Mouse (Mus musculus): ENCODE measurements around the gene Hdac9. TPM values are rescaled to one million over a fixed set of nuclear protein-coding genes. Genes with fewer than 3 reads are reported as not detected.

Gene Hdac9
- total and polyA plus RNA-seq, 3 experiments, result 0.03 to 0.19 TPM; not detected in 1

- no peaks in the 10 kb centered on the region for H3K4me1 ChIP-seq (ENCODE audit: control insufficient read depth in 1 of 2, insufficient read depth in 2 of 2, low read length in 2 of 2)
- no peak overlapping the region for H3K27ac ChIP-seq (ENCODE audit: control insufficient read depth, low read depth, low read length)
- TF ChIP-seq ZC3H11A (IDR thresholded peaks at IDR 0.05; ENCODE audit: low read depth, low read length) (no peak), MAX (IDR thresholded peaks at IDR 0.05; ENCODE audit: low read length) (no peak), RCOR1 (IDR thresholded peaks at IDR 0.05; ENCODE audit: low read depth, low read length) (no peak), E2F4 (IDR thresholded peaks at IDR 0.05; ENCODE audit: borderline replicate concordance, low read depth, low read length) (no peak), TAL1 (IDR thresholded peaks at IDR 0.05; ENCODE audit: low read length) (no peak), POLR2AphosphoS2 (IDR thresholded peaks at IDR 0.05; ENCODE audit: low read length) (no peak), ELF1 (IDR thresholded peaks at IDR 0.05; ENCODE audit: low read depth, low read length) (no peak), RAD21 (IDR thresholded peaks at IDR 0.05; ENCODE audit: low read depth, low read length) (no peak), NRF1 (IDR thresholded peaks at IDR 0.05; ENCODE audit: insufficient read depth, low read depth, low read length, poor library complexity, severe bottlenecking) (no peak), MYB (IDR thresholded peaks at IDR 0.05; ENCODE audit: low read depth, low read length) (no peak), MXI1 (IDR thresholded peaks at IDR 0.05; ENCODE audit: low read depth, low read length) (no peak), GABPA (IDR thresholded peaks at IDR 0.05; ENCODE audit: low read depth, low read length) (no peak), MAFK (IDR thresholded peaks at IDR 0.05; ENCODE audit: borderline replicate concordance, low read depth, low read length) (no peak), GATA1 (IDR thresholded peaks at IDR 0.05; ENCODE audit: low read depth, low read length) (no peak), CHD1 (IDR thresholded peaks at IDR 0.05; ENCODE audit: low read depth, low read length) (no peak), POLR2AphosphoS5 (IDR thresholded peaks at IDR 0.05; ENCODE audit: borderline replicate concordance, low read depth, low read length) (no peak), MYC (IDR thresholded peaks at IDR 0.05; ENCODE audit: low read depth, low read length) (no peak)
- H3K27me3 ChIP-seq (ENCODE audit: control insufficient read depth in 1 of 2, insufficient read depth in 2 of 2, low read length in 2 of 2), result no peaks in the 10 kb centered on the region
- no peaks in the 10 kb centered on the region for H3K9me3 ChIP-seq (replicated peaks; ENCODE audit: insufficient read depth, low read length)
- H3K36me3 ChIP-seq (ENCODE audit: control insufficient read depth in 1 of 2, insufficient read depth in 2 of 2, low read length in 2 of 2), result no peaks in the 10 kb centered on the region
- no peak overlapping the region for H3K4me3 ChIP-seq (ENCODE audit: control insufficient read depth in 1 of 2, insufficient read depth in 1 of 2, low read depth in 2 of 2, low read length in 2 of 2)
- no peaks in the 10 kb centered on the region for H3K79me2 ChIP-seq (ENCODE audit: control insufficient read depth, insufficient read depth, low read length, poor library complexity)
- no peak for DNase-seq (ENCODE audit: low read depth, low spot score)
- no peak overlapping the region for H3K9ac ChIP-seq (ENCODE audit: control insufficient read depth, low read depth, low read length, poor library complexity, severe bottlenecking)
These were observed 80.0 kb downstream of the Hdac9 start for GRCm38 (mm10) chr12:34836864-34837263.

- Histone ChIP-seq H3K79me2 (ENCODE audit: control insufficient read depth, insufficient read depth, low read length, poor library complexity) (no peaks in the 10 kb centered on the region), H3K27ac (ENCODE audit: control insufficient read depth, low read depth, low read length) (no peak overlapping the region)
These were observed 80.8 kb downstream of the Hdac9 start for GRCm38 (mm10) chr12:34836085-34836484.

More at GRCm38 (mm10) chr12:34836085-34836484, 80.8 kb downstream of the Hdac9 start:
- DNase-seq (ENCODE audit: low read depth, low spot score), result no peak
- no peaks in the 10 kb centered on the region for H3K36me3 ChIP-seq (ENCODE audit: control insufficient read depth in 1 of 2, insufficient read depth in 2 of 2, low read length in 2 of 2)
- no peaks in the 10 kb centered on the region for H3K4me1 ChIP-seq (ENCODE audit: control insufficient read depth in 1 of 2, insufficient read depth in 2 of 2, low read length in 2 of 2)
- no peak overlapping the region for H3K9ac ChIP-seq (ENCODE audit: control insufficient read depth, low read depth, low read length, poor library complexity, severe bottlenecking)
- H3K9me3 ChIP-seq (replicated peaks; ENCODE audit: insufficient read depth, low read length), result no peaks in the 10 kb centered on the region
- H3K4me3 ChIP-seq (ENCODE audit: control insufficient read depth in 1 of 2, insufficient read depth in 1 of 2, low read depth in 2 of 2, low read length in 2 of 2), result no peak overlapping the region
- no peak for TF ChIP-seq CHD2 (IDR thresholded peaks at IDR 0.05; ENCODE audit: low read length)
- no peak for TF ChIP-seq EP300 (IDR thresholded peaks at IDR 0.05; ENCODE audit: low read depth in 1 of 2, low read length in 2 of 2)
- no peak for TF ChIP-seq SIN3A (IDR thresholded peaks at IDR 0.05; ENCODE audit: low read length)
- TF ChIP-seq ETS1 (IDR thresholded peaks at IDR 0.05; ENCODE audit: low read depth, low read length), result no peak
- no peak for TF ChIP-seq UBTF (IDR thresholded peaks at IDR 0.05; ENCODE audit: borderline replicate concordance, insufficient read depth, low read depth, low read length)
- no peak for TF ChIP-seq HCFC1 (IDR thresholded peaks at IDR 0.05; ENCODE audit: low read depth, low read length)
- H3K27me3 ChIP-seq (ENCODE audit: control insufficient read depth in 1 of 2, insufficient read depth in 2 of 2, low read length in 2 of 2), result no peaks in the 10 kb centered on the region
